Mouse (Mus musculus) lung, adult 2 months (tissue): ENCODE data around the gene Dock1. TPM values are rescaled to one million over a fixed set of nuclear protein-coding genes. Genes with fewer than 3 reads are reported as not detected.

ENCODE experiments used
- DNase-seq: peaks from one replicate; pipeline ENCODE4 v3.0.0; 2022
- H3K4me1 ChIP-seq: fragments of 200-500 bp; 2 replicates; pipeline ENCODE4 v1.6.1; 2011; ENCODE audit warnings: low read length; ENCODE audit not compliant: control insufficient read depth, insufficient read depth
- H3K4me3 ChIP-seq: fragments of 200-500 bp; replicated peaks from 2 replicates; pipeline ENCODE3; 2011; ENCODE audit warnings: low read depth, mild to moderate bottlenecking, control low read depth, low read length; ENCODE audit errors: extremely low read depth
- CTCF ChIP-seq: fragments of 200-500 bp; IDR thresholded peaks from 2 replicates; pipeline ENCODE4 v1.5.1; 2011; ENCODE audit warnings: mild to moderate bottlenecking, low read length, control low read depth; ENCODE audit not compliant: insufficient read depth
- POLR2A ChIP-seq: fragments of 200-500 bp; IDR thresholded peaks from 2 replicates; pipeline ENCODE4 v1.6.1; 2011; ENCODE audit warnings: low read depth, mild to moderate bottlenecking, control low read depth, low read length, borderline replicate concordance; ENCODE audit errors: extremely low read depth
- WGBS: fragments of 180-500 bp; shearing (Covaris S2); methylation state at CpG from one replicate; pipeline ENCODE4 v1.1.7; 2018; 5-methylcytosine and 5-hydroxymethylcytosine counted together
- polyA plus RNA-seq: library from polyadenylated mRNA; depleted of rRNA; stranded (reverse); fragments of >200 nt; gene quantifications from 2 replicates; pipeline ENCODE4 v1.2.3, GENCODE M21; 2012

Gene Dock1
- polyA plus RNA-seq, 1 experiment = 18.7 TPM

- no peak overlapping the region for H3K4me3 ChIP-seq
- 98% methylated on average over 4 of the region's 4 CpGs for WGBS
- no peak for TF ChIP-seq CTCF
- TF ChIP-seq POLR2A = no peak
- no peaks in the 10 kb centered on the region for H3K4me1 ChIP-seq
- DNase-seq = no peak
Measured at GRCm38 (mm10) chr7:134747059-134747458, 76.6 kb downstream of the Dock1 start.

- no peak for DNase-seq
- TF ChIP-seq POLR2A (no peak), CTCF (no peak)
- Histone ChIP-seq H3K4me1 (no peaks in the 10 kb centered on the region), H3K4me3 (no peak overlapping the region)
- WGBS = 92% methylated on average over 3 of the region's 3 CpGs
Measured at GRCm38 (mm10) chr7:134748376-134748775, 77.9 kb downstream of the Dock1 start.

- no peak for DNase-seq
- H3K4me1 ChIP-seq = no peaks in the 10 kb centered on the region
- WGBS = 95% methylated on average over 1 of the region's 1 CpGs
- H3K4me3 ChIP-seq = no peak overlapping the region
- TF ChIP-seq POLR2A (no peak), CTCF (no peak)
Measured at GRCm38 (mm10) chr7:134749613-134750012, 79.2 kb downstream of the Dock1 start.

GRCm38 (mm10) chr7:134751496-134751895 is 81.0 kb downstream of the Dock1 start:
- WGBS = 99% methylated on average over 3 of the region's 3 CpGs
- H3K4me3 ChIP-seq = no peak overlapping the region
- DNase-seq = no peak
- H3K4me1 ChIP-seq = no peaks in the 10 kb centered on the region
- TF ChIP-seq POLR2A (no peak), CTCF (no peak)

- TF ChIP-seq CTCF (no peak), POLR2A (no peak)
- DNase-seq = no peak
- Histone ChIP-seq H3K4me1 (no peaks in the 10 kb centered on the region), H3K4me3 (no peak overlapping the region)
- WGBS = 52% methylated on average over 5 of the region's 5 CpGs
Measured at GRCm38 (mm10) chr7:134753417-134753816, 83.0 kb downstream of the Dock1 start.

- H3K4me3 ChIP-seq = no peak overlapping the region
- WGBS = 73% methylated on average over 7 of the region's 7 CpGs
- no peak for DNase-seq
- TF ChIP-seq CTCF (no peak), POLR2A (no peak)
- no peaks in the 10 kb centered on the region for H3K4me1 ChIP-seq
Measured at GRCm38 (mm10) chr7:134757605-134758004, 87.2 kb downstream of the Dock1 start.

- 88% methylated on average over 4 of the region's 4 CpGs for whole genome bisulfite sequencing
Measured at GRCm38 (mm10) chr7:134761799-134762198, 91.3 kb downstream of the Dock1 start.

GRCm38 (mm10) chr7:134765130-134765529 is 94.7 kb downstream of the Dock1 start:
- Histone ChIP-seq H3K4me3 (no peak overlapping the region), H3K4me1 (no peaks in the 10 kb centered on the region)
- no peak for DNase-seq
- TF ChIP-seq CTCF (no peak), POLR2A (no peak)
- 81% methylated on average over 13 of the region's 13 CpGs for WGBS

More at GRCm38 (mm10) chr7:134761799-134762198, 91.3 kb downstream of the Dock1 start:
- Histone ChIP-seq H3K4me3 (no peak overlapping the region), H3K4me1 (no peaks in the 10 kb centered on the region)
- DNase-seq = no peak
- no peak for TF ChIP-seq CTCF
- TF ChIP-seq POLR2A = no peak

- no peak for TF ChIP-seq CTCF
- no peak for TF ChIP-seq POLR2A
- Histone ChIP-seq H3K4me3 (no peak overlapping the region), H3K4me1 (peaks cover 6% of the 10 kb centered on the region)
- DNase-seq = no peak
- 96% methylated on average over 9 of the region's 9 CpGs for WGBS
Measured at GRCm38 (mm10) chr7:134771314-134771713, 100.9 kb downstream of the Dock1 start.

GRCm38 (mm10) chr7:134772363-134772762 is 101.9 kb downstream of the Dock1 start:
- 42% methylated on average over 7 of the region's 7 CpGs for WGBS
- DNase-seq = no peak
- Histone ChIP-seq H3K4me1 (peaks cover 6% of the 10 kb centered on the region), H3K4me3 (no peak overlapping the region)
- no peak for TF ChIP-seq CTCF
- no peak for TF ChIP-seq POLR2A
